Mouse (Mus musculus): ENCODE data around the gene Foxn3.

GRCm38 (mm10) chr12:99455580-99455979, 107.8 kb downstream of the Foxn3 start:
- TF ChIP-seq CTCF (IDR thresholded peaks at IDR 0.05; ENCODE audit: low read depth, low read length) (no peak), POLR2A (IDR thresholded peaks at IDR 0.05; ENCODE audit: extremely low read depth, insufficient read depth, low read length) (no peak)

All from liver, adult 2 months (tissue).